Mouse (Mus musculus): ENCODE measurements around the gene Bsn. TPM values are rescaled to one million over a fixed set of nuclear protein-coding genes. Genes with fewer than 3 reads are reported as not detected.

Gene Bsn
- polyA plus RNA-seq, 1 experiment from 2014 or later: 1.5 TPM

DNA sequence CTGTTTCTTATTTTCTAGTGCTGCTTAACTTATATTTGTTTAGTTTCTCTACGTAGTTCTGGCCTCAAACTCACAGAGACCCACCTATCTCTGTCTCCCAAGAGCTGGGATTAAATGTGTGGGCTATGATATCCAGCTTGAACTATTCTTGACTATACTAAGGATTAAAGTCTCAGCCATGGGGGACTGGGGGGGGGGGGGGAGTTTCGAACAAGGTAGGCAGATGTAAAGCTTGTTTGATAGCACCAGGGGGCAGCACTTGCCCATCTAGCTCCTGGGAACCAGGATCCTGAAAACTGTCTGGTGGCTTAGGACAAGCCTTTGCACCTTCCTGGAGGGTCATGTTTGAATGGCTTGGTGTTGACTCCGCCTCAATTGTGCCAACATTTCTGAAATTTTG lies 94.7 kb downstream of the Bsn start:
- no peak overlapping the region for H3K9ac ChIP-seq (ENCODE audit: low read length)
- WGBS: 11% methylated on average over 3 of the region's 3 CpGs
- no peaks in the 10 kb centered on the region for H3K9me3 ChIP-seq (ENCODE audit: control insufficient read depth, low read length)
- H3K36me3 ChIP-seq (ENCODE audit: control insufficient read depth, insufficient read depth, low read length): peaks cover 3% of the 10 kb centered on the region
- no peak overlapping the region for H3K27ac ChIP-seq (replicated peaks; ENCODE audit: low read depth, low read length)
- peaks cover 9% of the 10 kb centered on the region for H3K4me1 ChIP-seq (ENCODE audit: control insufficient read depth, insufficient read depth, low read length)
- H3K4me2 ChIP-seq (ENCODE audit: low read depth, severe bottlenecking): peak overlapping the region; percentile 93
- ATAC-seq (ENCODE audit: insufficient number of reproducible peaks, low FRiP score, low TSS enrichment, low read depth) (no peak), DNase-seq (ENCODE audit: low spot score) (peak; percentile 79)
- no peaks in the 10 kb centered on the region for H3K27me3 ChIP-seq (ENCODE audit: control insufficient read depth, insufficient read depth, low read length)
- peak overlapping the region; percentile 88; the same call in 1 of the 2 replicates for H3K4me3 ChIP-seq (ENCODE audit: low read depth, low read length)

DNA sequence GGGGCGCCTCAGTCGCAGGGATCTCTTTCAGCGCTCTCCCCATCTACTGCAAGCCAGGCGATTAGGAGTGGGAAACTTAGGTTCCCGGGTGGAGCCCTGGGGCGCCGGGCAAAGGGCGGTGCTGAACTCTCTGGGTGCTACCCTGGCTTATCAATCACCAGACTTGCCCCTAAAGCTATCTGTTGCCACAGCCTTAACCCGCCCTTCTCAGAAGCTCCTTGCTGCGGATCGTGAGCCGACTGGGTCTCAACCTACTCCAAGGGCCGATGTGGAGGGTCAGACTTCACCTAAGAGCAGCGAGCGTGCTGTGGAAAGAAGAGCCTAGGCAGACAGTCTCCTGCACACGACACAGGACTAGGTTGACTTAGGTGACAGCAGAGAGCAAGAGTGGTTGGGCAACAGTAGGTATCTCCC lies 95.2 kb downstream of the Bsn start:
- Histone ChIP-seq H3K27ac (replicated peaks; ENCODE audit: low read depth, low read length) (0 out of 2 replicates have a peak overlapping the region, but pooled peaks have one; percentile 36), H3K27me3 (ENCODE audit: control insufficient read depth, insufficient read depth, low read length) (no peaks in the 10 kb centered on the region), H3K9ac (ENCODE audit: low read length) (peak overlapping the region; percentile 55), H3K4me1 (ENCODE audit: control insufficient read depth, insufficient read depth, low read length) (peaks cover 9% of the 10 kb centered on the region), H3K9me3 (ENCODE audit: control insufficient read depth, low read length) (no peaks in the 10 kb centered on the region), H3K4me3 (ENCODE audit: low read depth, low read length) (peak overlapping the region; percentile 88), H3K4me2 (ENCODE audit: low read depth, severe bottlenecking) (peak overlapping the region; percentile 93), H3K36me3 (ENCODE audit: control insufficient read depth, insufficient read depth, low read length) (peaks cover 7% of the 10 kb centered on the region)
- WGBS: under 1% methylated on average over 16 of the region's 16 CpGs
- peak; percentile 19 for ATAC-seq (ENCODE audit: insufficient number of reproducible peaks, low FRiP score, low TSS enrichment, low read depth)
- peak; percentile 38 for DNase-seq (ENCODE audit: low spot score)

GRCm38 (mm10) chr9:108094184-108094941 lies 95.8 kb downstream of the Bsn start, which contains the start of gene Apeh:
Apeh (minus strand) TSS chr9:108094606.
- under 1% methylated on average over 52 of the region's 52 CpGs for WGBS
- no peaks in the 10 kb centered on the region for H3K27me3 ChIP-seq (ENCODE audit: control insufficient read depth, insufficient read depth, low read length)
- peak within 1 kb of the TSS; percentile 88 for H3K4me3 ChIP-seq (ENCODE audit: low read depth, low read length)
- DNase-seq (ENCODE audit: low spot score) (peak; percentile 97), ATAC-seq (ENCODE audit: insufficient number of reproducible peaks, low FRiP score, low TSS enrichment, low read depth) (peak; percentile 92)
- peak within 1 kb of the TSS; percentile 85 for H3K9ac ChIP-seq (ENCODE audit: low read length)
- peaks cover 9% of the 10 kb centered on the region for H3K36me3 ChIP-seq (ENCODE audit: control insufficient read depth, insufficient read depth, low read length)
- peak within 1 kb of the TSS; percentile 93 for H3K4me2 ChIP-seq (ENCODE audit: low read depth, severe bottlenecking)
- H3K4me1 ChIP-seq (ENCODE audit: control insufficient read depth, insufficient read depth, low read length): peaks cover 9% of the 10 kb centered on the region
- H3K27ac ChIP-seq (replicated peaks; ENCODE audit: low read depth, low read length): peak within 1 kb of the TSS; percentile 82
- H3K9me3 ChIP-seq (ENCODE audit: control insufficient read depth, low read length): no peaks in the 10 kb centered on the region

- Histone ChIP-seq H3K9ac (ENCODE audit: low read length) (peak overlapping the region; percentile 85), H3K4me2 (ENCODE audit: low read depth, severe bottlenecking) (peak overlapping the region; percentile 93), H3K9me3 (ENCODE audit: control insufficient read depth, low read length) (no peaks in the 10 kb centered on the region), H3K36me3 (ENCODE audit: control insufficient read depth, insufficient read depth, low read length) (peaks cover 14% of the 10 kb centered on the region), H3K27me3 (ENCODE audit: control insufficient read depth, insufficient read depth, low read length) (no peaks in the 10 kb centered on the region), H3K27ac (replicated peaks; ENCODE audit: low read depth, low read length) (no peak overlapping the region), H3K4me1 (ENCODE audit: control insufficient read depth, insufficient read depth, low read length) (peaks cover 9% of the 10 kb centered on the region), H3K4me3 (ENCODE audit: low read depth, low read length) (peak overlapping the region; percentile 88)
- WGBS: 79% methylated on average over 10 of the region's 10 CpGs
- no peak for ATAC-seq (ENCODE audit: insufficient number of reproducible peaks, low FRiP score, low TSS enrichment, low read depth)
- DNase-seq (ENCODE audit: low spot score): no peak
Observed at GRCm38 (mm10) chr9:108093586-108093985, 96.6 kb downstream of the Bsn start.

- no peaks in the 10 kb centered on the region for H3K9me3 ChIP-seq (ENCODE audit: control insufficient read depth, low read length)
- WGBS: 95% methylated on average over 7 of the region's 7 CpGs
- H3K27ac ChIP-seq (replicated peaks; ENCODE audit: low read depth, low read length): no peak overlapping the region
- DNase-seq (ENCODE audit: low spot score): no peak
- H3K9ac ChIP-seq (ENCODE audit: low read length): no peak overlapping the region
- no peak for ATAC-seq (ENCODE audit: insufficient number of reproducible peaks, low FRiP score, low TSS enrichment, low read depth)
- H3K27me3 ChIP-seq (ENCODE audit: control insufficient read depth, insufficient read depth, low read length): no peaks in the 10 kb centered on the region
- H3K4me3 ChIP-seq (ENCODE audit: low read depth, low read length): no peak overlapping the region
- H3K4me2 ChIP-seq (ENCODE audit: low read depth, severe bottlenecking): no peak overlapping the region
- H3K4me1 ChIP-seq (ENCODE audit: control insufficient read depth, insufficient read depth, low read length): peaks cover 9% of the 10 kb centered on the region
- peaks cover 16% of the 10 kb centered on the region for H3K36me3 ChIP-seq (ENCODE audit: control insufficient read depth, insufficient read depth, low read length)
Observed at GRCm38 (mm10) chr9:108090611-108091120, 99.5 kb downstream of the Bsn start.

GRCm38 (mm10) chr9:108085261-108085660 lies 104.9 kb downstream of the Bsn start:
- 96% methylated on average over 4 of the region's 4 CpGs for WGBS
- ATAC-seq (ENCODE audit: insufficient number of reproducible peaks, low FRiP score, low TSS enrichment, low read depth): no peak
- Histone ChIP-seq H3K36me3 (ENCODE audit: control insufficient read depth, insufficient read depth, low read length) (peaks cover 17% of the 10 kb centered on the region), H3K4me2 (ENCODE audit: low read depth, severe bottlenecking) (no peak overlapping the region), H3K9ac (ENCODE audit: low read length) (no peak overlapping the region), H3K4me1 (ENCODE audit: control insufficient read depth, insufficient read depth, low read length) (peaks cover 3% of the 10 kb centered on the region; the same call in 1 of the 2 replicates), H3K4me3 (ENCODE audit: low read depth, low read length) (no peak overlapping the region), H3K27ac (replicated peaks; ENCODE audit: low read depth, low read length) (no peak overlapping the region), H3K9me3 (ENCODE audit: control insufficient read depth, low read length) (no peaks in the 10 kb centered on the region), H3K27me3 (ENCODE audit: control insufficient read depth, insufficient read depth, low read length) (peaks cover 26% of the 10 kb centered on the region)
- DNase-seq (ENCODE audit: low spot score): no peak

DNA sequence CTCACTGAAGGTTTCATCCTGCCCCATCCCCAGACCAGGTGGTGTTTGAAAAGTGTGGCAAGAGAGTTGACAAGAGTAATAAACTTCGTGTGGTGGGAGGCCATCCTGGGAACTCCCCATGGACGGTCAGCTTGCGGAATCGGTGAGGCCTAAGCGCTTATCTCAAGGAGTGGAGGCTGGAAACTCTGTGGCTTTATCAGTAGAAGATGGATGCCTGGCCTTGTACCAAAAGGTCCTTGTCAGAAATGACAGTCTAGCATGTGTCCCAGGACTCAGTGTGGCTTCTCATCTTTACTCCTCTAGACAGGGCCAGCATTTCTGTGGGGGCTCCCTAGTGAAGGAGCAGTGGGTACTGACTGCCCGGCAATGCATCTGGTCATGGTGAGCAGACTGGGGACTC lies 106.6 kb downstream of the Bsn start:
- Histone ChIP-seq H3K9ac (ENCODE audit: low read length) (no peak overlapping the region), H3K4me1 (ENCODE audit: control insufficient read depth, insufficient read depth, low read length) (peaks cover 6% of the 10 kb centered on the region; the same call in 1 of the 2 replicates), H3K9me3 (ENCODE audit: control insufficient read depth, low read length) (no peaks in the 10 kb centered on the region), H3K4me3 (ENCODE audit: low read depth, low read length) (no peak overlapping the region), H3K27me3 (ENCODE audit: control insufficient read depth, insufficient read depth, low read length) (peaks cover 26% of the 10 kb centered on the region), H3K36me3 (ENCODE audit: control insufficient read depth, insufficient read depth, low read length) (peaks cover 7% of the 10 kb centered on the region; the same call in 1 of the 2 replicates), H3K27ac (replicated peaks; ENCODE audit: low read depth, low read length) (no peak overlapping the region), H3K4me2 (ENCODE audit: low read depth, severe bottlenecking) (no peak overlapping the region)
- no peak for DNase-seq (ENCODE audit: low spot score)
- 82% methylated on average over 6 of the region's 6 CpGs for WGBS
- no peak for ATAC-seq (ENCODE audit: insufficient number of reproducible peaks, low FRiP score, low TSS enrichment, low read depth)

GRCm38 (mm10) chr9:108082988-108083431 lies 107.2 kb downstream of the Bsn start, which contains the start of gene Rnf123:
Rnf123 (minus strand) TSS chr9:108083346.
- Histone ChIP-seq H3K9ac (ENCODE audit: low read length) (no peak within 1 kb of the TSS), H3K4me2 (ENCODE audit: low read depth, severe bottlenecking) (peak within 1 kb of the TSS; percentile 36; the same call in 1 of the 2 replicates), H3K36me3 (ENCODE audit: control insufficient read depth, insufficient read depth, low read length) (peaks cover 7% of the 10 kb centered on the region; the same call in 1 of the 2 replicates), H3K4me3 (ENCODE audit: low read depth, low read length) (0 out of 2 replicates have a peak within 1 kb of the TSS, but pooled peaks have one; percentile 10), H3K9me3 (ENCODE audit: control insufficient read depth, low read length) (no peaks in the 10 kb centered on the region), H3K27me3 (ENCODE audit: control insufficient read depth, insufficient read depth, low read length) (peaks cover 26% of the 10 kb centered on the region), H3K4me1 (ENCODE audit: control insufficient read depth, insufficient read depth, low read length) (peaks cover 10% of the 10 kb centered on the region), H3K27ac (replicated peaks; ENCODE audit: low read depth, low read length) (no peak within 1 kb of the TSS)
- WGBS: 32% methylated on average over 12 of the region's 12 CpGs
- no peak for ATAC-seq (ENCODE audit: insufficient number of reproducible peaks, low FRiP score, low TSS enrichment, low read depth)
- DNase-seq (ENCODE audit: low spot score): no peak

All from limb, embryonic 11.5 days (tissue).